Mouse (Mus musculus): Measurements from ENCODE around the gene Nt5dc3. TPM values are rescaled to one million over a fixed set of nuclear protein-coding genes. Genes with fewer than 3 reads are reported as not detected.

Gene Nt5dc3
- polyA plus RNA-seq, 1 experiment from 2014 or later = 9.9 TPM

Other genes starting within 250 kb of the Nt5dc3 start
- 337 and 397 TPM in 2 replicates for gene Hsp90b1, start 73.5 kb upstream of the Nt5dc3 start, polyA plus RNA-seq (2015; fragmentation: Nextera tagmentation; extraction: Ambion mirVana)
- 2.2 and 2.3 TPM in 2 replicates for gene Ttc41, start 73.2 kb upstream of the Nt5dc3 start, polyA plus RNA-seq (2015; fragmentation: Nextera tagmentation; extraction: Ambion mirVana)
- not detected in 2 replicates for gene Gm49358, start 15.0 kb upstream of the Nt5dc3 start, polyA plus RNA-seq (2015; fragmentation: Nextera tagmentation; extraction: Ambion mirVana)
- gene Stab2, start 229.0 kb downstream of the Nt5dc3 start, polyA plus RNA-seq (2015; fragmentation: Nextera tagmentation; extraction: Ambion mirVana) = 0.09 and 0.33 TPM in 2 replicates